Mouse (Mus musculus) lung, embryonic 14.5 days (tissue): ENCODE results near the gene Adamtsl2. TPM values are rescaled to one million over a fixed set of nuclear protein-coding genes. Genes with fewer than 3 reads are reported as not detected.

Source experiments
- ATAC-seq: fragments of 200-750 bp; cut with Nextera tagmentation; 2 replicates; pipeline ENCODE4 v1.8.0; 2017; ENCODE audit warnings: mild to moderate bottlenecking, moderate TSS enrichment, moderate library complexity; ENCODE audit not compliant: insufficient read depth
- DNase-seq: peaks from one replicate; pipeline ENCODE4 v3.0.0-alpha.2; 2015
- H3K27ac ChIP-seq: fragments of 300-500 bp; sonication (generic); 2 replicates; pipeline ENCODE4 v1.5.1; 2014; ENCODE audit warnings: low read depth, mild to moderate bottlenecking, moderate library complexity
- H3K27me3 ChIP-seq: fragments of 300-500 bp; sonication (generic); 2 replicates; pipeline ENCODE4 v1.6.1; 2014; ENCODE audit warnings: low read length, control low read depth; ENCODE audit not compliant: insufficient read depth
- H3K36me3 ChIP-seq: fragments of 300-500 bp; sonication (generic); 2 replicates; pipeline ENCODE4 v1.6.1; 2014; ENCODE audit warnings: control low read depth; ENCODE audit not compliant: insufficient read depth
- H3K4me1 ChIP-seq: fragments of 300-500 bp; sonication (generic); 2 replicates; pipeline ENCODE4 v1.6.1; 2014; ENCODE audit warnings: antibody characterized with exemption, control low read depth; ENCODE audit not compliant: insufficient read depth
- H3K4me2 ChIP-seq: fragments of 300-500 bp; sonication (generic); 2 replicates; pipeline ENCODE4 v1.6.1; 2014; ENCODE audit warnings: mild to moderate bottlenecking
- H3K4me3 ChIP-seq: fragments of 300-500 bp; sonication (generic); 2 replicates; pipeline ENCODE4 v1.5.1; 2014; ENCODE audit warnings: low read depth, low read length
- H3K9ac ChIP-seq: fragments of 300-500 bp; sonication (generic); 2 replicates; pipeline ENCODE4 v1.6.1; 2014
- H3K9me3 ChIP-seq: fragments of 300-500 bp; sonication (generic); 2 replicates; pipeline ENCODE4 v1.6.1; 2016; ENCODE audit warnings: low read depth, low read length, control low read depth
- CTCF ChIP-seq: IDR thresholded peaks from 2 replicates; pipeline ENCODE4 v1.5.1; 2016; ENCODE audit warnings: antibody characterized with exemption, low read depth
- WGBS: fragments of 180-500 bp; shearing (Covaris S2); extraction: QIAGEN DNeasy Blood & Tissue Kit; methylation state at CpG from one replicate; pipeline ENCODE4 v1.1.7; 2014; 5-methylcytosine and 5-hydroxymethylcytosine counted together
- polyA plus RNA-seq: library from polyadenylated mRNA; unstranded; fragments of >200 nt; fragmentation: Nextera tagmentation; extraction: Ambion mirVana; gene quantifications from 2 replicates; pipeline ENCODE4 v1.2.1, GENCODE M21; 2014

Adamtsl2 gene
- polyA plus RNA-seq: 19.2 and 21.0 TPM in 2 replicates

DNA sequence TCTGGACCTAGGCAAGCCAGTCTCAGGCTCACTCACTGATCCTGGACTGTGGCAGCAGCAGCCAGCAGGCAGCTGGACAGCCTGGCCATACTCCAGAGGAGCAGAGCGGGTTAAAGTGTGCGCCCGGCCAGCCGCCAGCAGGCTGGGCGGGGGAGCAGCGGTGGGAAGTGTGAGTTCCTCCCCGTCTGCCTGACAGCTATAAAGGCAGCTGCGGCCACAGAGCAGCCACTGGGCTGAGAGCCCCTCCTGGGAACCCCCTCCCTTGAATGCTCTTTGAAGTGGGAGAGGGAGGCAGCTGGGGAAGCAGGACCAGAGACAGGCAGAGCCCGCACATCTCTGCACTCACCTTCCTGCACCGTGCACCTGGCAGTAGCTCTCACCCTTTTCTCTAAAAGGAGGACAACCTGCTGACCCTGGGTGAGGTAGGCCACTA is at the start of gene Adamtsl2:
Adamtsl2 (plus strand) TSS at position 228 of the 433 bp plus-strand sequence.
- Histone ChIP-seq H3K4me2 (peak within 1 kb of the TSS; percentile 49), H3K27ac (peak within 1 kb of the TSS; percentile 51), H3K4me1 (peaks cover 21% of the 10 kb centered on the region), H3K9me3 (no peaks in the 10 kb centered on the region), H3K36me3 (no peaks in the 10 kb centered on the region), H3K27me3 (peaks cover 6% of the 10 kb centered on the region; the same call in 1 of the 2 replicates), H3K9ac (no peak within 1 kb of the TSS; the same call in 1 of the 2 replicates), H3K4me3 (peak within 1 kb of the TSS; percentile 22)
- WGBS: 0% methylated on average over 10 of the region's 10 CpGs
- ATAC-seq: peak; percentile 89
- peak; percentile 34; the same call in 1 of the 2 replicates for TF ChIP-seq CTCF
- peak; percentile 95 for DNase-seq

DNA sequence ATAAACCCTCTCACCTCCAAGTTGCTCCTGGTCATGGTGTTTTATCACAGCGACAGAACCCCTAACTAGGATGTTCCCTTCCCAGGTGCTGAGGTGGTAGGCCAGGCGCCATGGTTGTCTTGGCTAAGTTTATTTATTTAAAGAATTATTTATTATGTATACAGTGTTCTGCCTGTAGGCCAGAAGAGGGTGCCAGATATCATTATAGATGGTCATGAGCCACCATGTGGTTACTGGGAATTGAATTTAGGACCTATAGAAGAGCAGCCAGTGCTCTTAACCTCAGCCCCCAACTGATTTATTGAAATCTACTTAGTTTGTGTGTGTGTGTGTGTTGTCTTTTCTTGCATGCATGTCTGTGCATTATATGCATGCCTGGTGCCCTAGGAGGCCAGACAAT is 46.8 kb upstream of the Adamtsl2 start:
- Histone ChIP-seq H3K4me1 (peaks cover 3% of the 10 kb centered on the region; the same call in 1 of the 2 replicates), H3K4me2 (no peak overlapping the region), H3K9ac (no peak overlapping the region), H3K27me3 (0 out of 2 replicates have a peak, but pooled peaks cover 8% of the 10 kb centered on the region), H3K36me3 (no peaks in the 10 kb centered on the region), H3K27ac (no peak overlapping the region), H3K9me3 (no peaks in the 10 kb centered on the region), H3K4me3 (no peak overlapping the region)
- WGBS: 37% methylated on average over 2 of the region's 2 CpGs
- no peak for TF ChIP-seq CTCF
- ATAC-seq: no peak
- DNase-seq: no peak

DNA sequence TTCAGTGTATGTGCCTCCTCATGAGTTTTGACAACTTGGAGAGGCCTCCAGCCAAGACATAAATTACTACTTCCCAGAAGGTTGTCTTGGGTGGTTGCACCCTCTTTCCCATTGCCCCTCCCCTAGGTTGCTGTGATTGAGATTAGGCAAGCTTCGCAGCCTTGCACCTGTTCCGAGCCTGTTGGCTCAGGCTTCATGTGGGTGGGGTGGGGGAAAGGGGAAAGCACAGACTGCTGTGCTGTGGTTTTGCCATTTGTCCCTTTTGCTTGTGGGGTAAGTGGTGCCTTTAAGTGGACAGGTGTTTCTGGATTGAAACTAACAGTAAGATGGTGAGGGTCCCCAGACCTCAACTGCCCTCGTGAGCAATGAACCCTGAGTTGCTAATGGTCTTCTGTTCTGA is 43.2 kb upstream of the Adamtsl2 start:
- no peak for ATAC-seq
- no peak overlapping the region for H3K9ac ChIP-seq
- no peaks in the 10 kb centered on the region for H3K4me1 ChIP-seq
- H3K36me3 ChIP-seq: no peaks in the 10 kb centered on the region
- H3K4me3 ChIP-seq: no peak overlapping the region
- 64% methylated on average over 3 of the region's 3 CpGs for WGBS
- H3K4me2 ChIP-seq: no peak overlapping the region
- H3K27me3 ChIP-seq: no peaks in the 10 kb centered on the region
- TF ChIP-seq CTCF: no peak
- no peak for DNase-seq
- H3K9me3 ChIP-seq: no peaks in the 10 kb centered on the region
- no peak overlapping the region for H3K27ac ChIP-seq

DNA sequence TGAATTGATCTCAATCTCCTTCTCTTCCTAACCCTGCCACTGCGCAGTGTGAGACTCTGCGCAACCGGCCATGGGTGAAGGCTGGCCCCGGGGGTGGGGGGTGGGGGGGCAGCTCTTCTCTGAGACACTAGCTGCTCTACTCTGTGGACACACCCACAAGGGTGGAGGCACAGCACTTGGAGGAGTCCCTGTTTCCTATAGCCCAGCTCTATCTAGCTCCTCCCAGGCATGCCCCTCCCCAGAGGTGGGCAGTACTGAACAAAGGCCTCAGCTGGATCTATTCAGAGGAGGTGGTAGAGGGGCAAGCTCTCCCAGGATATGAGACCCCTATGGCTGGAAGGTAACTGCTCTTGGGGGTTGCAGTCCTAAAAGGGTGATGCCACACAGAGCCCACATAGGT is 42.2 kb upstream of the Adamtsl2 start:
- Histone ChIP-seq H3K4me1 (no peaks in the 10 kb centered on the region), H3K4me2 (no peak overlapping the region), H3K27ac (no peak overlapping the region), H3K4me3 (no peak overlapping the region), H3K36me3 (no peaks in the 10 kb centered on the region), H3K9me3 (no peaks in the 10 kb centered on the region), H3K27me3 (no peaks in the 10 kb centered on the region), H3K9ac (no peak overlapping the region)
- ATAC-seq (peak; percentile 68), DNase-seq (no peak)
- no peak for TF ChIP-seq CTCF
- 64% methylated on average over 4 of the region's 4 CpGs for WGBS

DNA sequence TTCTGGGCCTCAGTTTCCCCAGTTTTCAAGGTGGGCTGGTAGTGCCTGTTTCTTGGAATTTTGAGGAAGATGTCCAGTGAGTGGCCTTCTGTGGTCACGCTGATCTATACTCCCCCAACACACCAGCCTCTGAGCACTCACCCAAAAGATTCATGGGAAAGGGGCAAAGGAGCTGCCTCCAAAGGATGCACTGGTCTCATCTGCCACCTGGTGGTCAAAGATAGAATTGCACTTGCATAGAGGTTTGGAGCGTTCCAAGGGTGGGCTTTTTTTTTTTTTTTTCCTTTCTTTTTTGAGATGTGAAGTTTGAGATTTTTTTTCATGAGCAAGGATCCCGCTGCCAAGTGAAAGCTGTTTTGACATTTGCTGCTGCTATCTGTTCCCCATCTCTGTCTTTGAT is 40.6 kb upstream of the Adamtsl2 start:
- H3K27me3 ChIP-seq: no peaks in the 10 kb centered on the region
- no peaks in the 10 kb centered on the region for H3K36me3 ChIP-seq
- no peak overlapping the region for H3K4me2 ChIP-seq
- H3K9ac ChIP-seq: no peak overlapping the region
- peak; percentile 97 for TF ChIP-seq CTCF
- WGBS: 3% methylated on average over 3 of the region's 3 CpGs
- ATAC-seq (peak; percentile 32; the same call in 1 of the 2 replicates), DNase-seq (peak; percentile 94)
- H3K4me1 ChIP-seq: no peaks in the 10 kb centered on the region
- no peaks in the 10 kb centered on the region for H3K9me3 ChIP-seq
- H3K27ac ChIP-seq: no peak overlapping the region
- H3K4me3 ChIP-seq: no peak overlapping the region

DNA sequence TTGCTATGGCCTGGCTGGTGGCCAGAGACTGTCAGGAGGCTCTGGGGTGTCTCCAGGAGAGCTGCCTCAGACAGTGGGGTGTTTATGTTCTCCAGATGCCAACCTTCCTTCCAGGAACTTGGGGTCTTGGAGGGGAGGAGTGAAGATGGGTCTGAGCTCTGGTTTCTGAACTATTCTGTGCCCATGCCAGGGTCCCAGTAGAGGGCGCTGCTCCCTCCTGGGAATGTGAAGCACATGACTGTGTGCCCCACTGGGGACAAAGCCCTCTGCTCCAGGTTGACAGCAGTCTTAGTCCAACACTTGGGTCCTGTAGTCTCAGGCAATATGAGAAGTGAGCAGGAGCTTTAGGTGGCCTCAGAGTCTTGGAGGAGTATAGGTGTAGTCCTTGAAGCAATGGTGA is 39.9 kb upstream of the Adamtsl2 start:
- H3K9me3 ChIP-seq: no peaks in the 10 kb centered on the region
- peak; percentile 55 for TF ChIP-seq CTCF
- no peak overlapping the region for H3K27ac ChIP-seq
- ATAC-seq (no peak), DNase-seq (peak; percentile 39)
- no peak overlapping the region for H3K9ac ChIP-seq
- WGBS: 0% methylated on average over 1 of the region's 1 CpGs
- no peaks in the 10 kb centered on the region for H3K36me3 ChIP-seq
- no peaks in the 10 kb centered on the region for H3K27me3 ChIP-seq
- no peak overlapping the region for H3K4me3 ChIP-seq
- H3K4me1 ChIP-seq: no peaks in the 10 kb centered on the region
- H3K4me2 ChIP-seq: no peak overlapping the region

DNA sequence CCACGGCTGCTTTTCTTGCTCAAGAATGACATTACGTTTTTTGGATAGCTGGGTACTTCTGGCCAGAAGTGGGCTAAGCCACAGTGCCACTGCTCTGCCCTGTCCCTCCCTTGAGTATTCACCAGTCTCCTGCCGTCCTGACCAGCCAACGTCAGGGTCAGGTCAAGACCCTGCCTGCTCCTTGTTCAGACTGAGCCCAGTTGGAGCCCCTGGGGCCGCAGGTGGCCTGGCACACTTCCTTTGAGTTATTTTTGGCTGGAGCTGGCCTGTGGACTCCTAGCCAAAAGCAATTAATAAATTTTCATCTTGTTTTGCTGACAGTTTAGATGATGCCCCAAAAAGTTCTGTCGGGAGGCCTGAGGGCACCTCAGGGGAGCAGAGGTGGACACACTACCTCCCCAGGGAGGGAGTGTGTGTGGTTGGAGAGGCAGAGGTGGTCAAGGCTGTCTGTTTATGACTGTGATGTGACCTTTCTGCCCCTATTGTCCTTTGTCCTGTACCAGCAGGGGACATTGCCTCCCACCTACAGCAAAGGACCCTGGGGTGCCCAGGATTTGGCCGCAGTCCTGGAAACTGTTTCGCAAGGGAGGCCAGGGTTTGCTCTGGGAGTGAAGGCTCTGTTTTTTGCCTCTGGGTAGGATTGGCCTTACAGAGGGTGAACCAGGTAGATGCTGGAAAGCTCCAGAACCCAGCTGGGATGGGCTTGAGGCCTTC is 36.9 kb upstream of the Adamtsl2 start:
- DNase-seq (no peak), ATAC-seq (no peak)
- 58% methylated on average over 8 of the region's 8 CpGs for WGBS
- Histone ChIP-seq H3K4me3 (no peak overlapping the region), H3K4me2 (no peak overlapping the region), H3K36me3 (no peaks in the 10 kb centered on the region), H3K9ac (no peak overlapping the region), H3K4me1 (no peaks in the 10 kb centered on the region), H3K27me3 (no peaks in the 10 kb centered on the region), H3K9me3 (no peaks in the 10 kb centered on the region), H3K27ac (no peak overlapping the region)
- no peak for TF ChIP-seq CTCF
